Mouse (Mus musculus): Measurements from ENCODE around the gene Dlk2. TPM values are rescaled to one million over a fixed set of nuclear protein-coding genes. Genes with fewer than 3 reads are reported as not detected.

The Dlk2 gene
- polyA plus RNA-seq, 1 experiment = not detected

- H3K4me1 ChIP-seq (ENCODE audit: control insufficient read depth, insufficient read depth, low read length) = peaks cover 7% of the 10 kb centered on the region
- peak within 1 kb of the TSS; percentile 70 for H3K4me3 ChIP-seq (ENCODE audit: insufficient read depth, low read depth, low read length)
- H3K27ac ChIP-seq (ENCODE audit: insufficient read depth, low read depth, low read length) = no peak within 1 kb of the TSS
- TF ChIP-seq POLR2A (IDR thresholded peaks at IDR 0.05; ENCODE audit: insufficient read depth, low read depth, low read length) (peak; percentile 60), CTCF (IDR thresholded peaks at IDR 0.05; ENCODE audit: insufficient read depth, low read depth, low read length) (no peak)
- under 1% methylated on average over 37 of the region's 37 CpGs for WGBS
Measured at GRCm38 (mm10) chr17:46282483-46283123, 14.6 kb upstream of the Dlk2 start, which contains the start of gene Tjap1. Gene Tjap1, minus strand, starts transcription at chr17:46283026.

GRCm38 (mm10) chr17:46283140-46283539, 14.1 kb upstream of the Dlk2 start:
- H3K4me1 ChIP-seq (ENCODE audit: control insufficient read depth, insufficient read depth, low read length) = peaks cover 9% of the 10 kb centered on the region
- H3K4me3 ChIP-seq (ENCODE audit: insufficient read depth, low read depth, low read length) = peak overlapping the region; percentile 70; the same call in 1 of the 2 replicates
- no peak overlapping the region for H3K27ac ChIP-seq (ENCODE audit: insufficient read depth, low read depth, low read length)
- TF ChIP-seq CTCF (IDR thresholded peaks at IDR 0.05; ENCODE audit: insufficient read depth, low read depth, low read length) = no peak
- TF ChIP-seq POLR2A (IDR thresholded peaks at IDR 0.05; ENCODE audit: insufficient read depth, low read depth, low read length) = no peak
- WGBS = 24% methylated on average over 9 of the region's 9 CpGs

- TF ChIP-seq CTCF (IDR thresholded peaks at IDR 0.05; ENCODE audit: insufficient read depth, low read depth, low read length) = no peak
- TF ChIP-seq POLR2A (IDR thresholded peaks at IDR 0.05; ENCODE audit: insufficient read depth, low read depth, low read length) = no peak
- Histone ChIP-seq H3K4me3 (ENCODE audit: insufficient read depth, low read depth, low read length) (no peak overlapping the region), H3K27ac (ENCODE audit: insufficient read depth, low read depth, low read length) (no peak overlapping the region), H3K4me1 (ENCODE audit: control insufficient read depth, insufficient read depth, low read length) (peaks cover 9% of the 10 kb centered on the region)
- WGBS = 83% methylated on average over 8 of the region's 8 CpGs
Measured at GRCm38 (mm10) chr17:46283911-46284310, 13.3 kb upstream of the Dlk2 start.

- TF ChIP-seq POLR2A (IDR thresholded peaks at IDR 0.05; ENCODE audit: insufficient read depth, low read depth, low read length) (no peak), CTCF (IDR thresholded peaks at IDR 0.05; ENCODE audit: insufficient read depth, low read depth, low read length) (no peak)
- Histone ChIP-seq H3K4me3 (ENCODE audit: insufficient read depth, low read depth, low read length) (no peak overlapping the region), H3K27ac (ENCODE audit: insufficient read depth, low read depth, low read length) (no peak overlapping the region), H3K4me1 (ENCODE audit: control insufficient read depth, insufficient read depth, low read length) (peaks cover 9% of the 10 kb centered on the region)
- WGBS = 74% methylated on average over 7 of the region's 7 CpGs
Measured at GRCm38 (mm10) chr17:46284653-46285052, 12.6 kb upstream of the Dlk2 start.

- Histone ChIP-seq H3K27ac (ENCODE audit: insufficient read depth, low read depth, low read length) (no peak overlapping the region), H3K4me3 (ENCODE audit: insufficient read depth, low read depth, low read length) (no peak overlapping the region), H3K4me1 (ENCODE audit: control insufficient read depth, insufficient read depth, low read length) (peaks cover 9% of the 10 kb centered on the region)
- 70% methylated on average over 6 of the region's 6 CpGs for WGBS
- TF ChIP-seq POLR2A (IDR thresholded peaks at IDR 0.05; ENCODE audit: insufficient read depth, low read depth, low read length) (no peak), CTCF (IDR thresholded peaks at IDR 0.05; ENCODE audit: insufficient read depth, low read depth, low read length) (no peak)
Measured at GRCm38 (mm10) chr17:46285407-46285806, 11.8 kb upstream of the Dlk2 start.

- WGBS = 44% methylated on average over 11 of the region's 11 CpGs
- no peak for TF ChIP-seq CTCF (IDR thresholded peaks at IDR 0.05; ENCODE audit: insufficient read depth, low read depth, low read length)
- no peak for TF ChIP-seq POLR2A (IDR thresholded peaks at IDR 0.05; ENCODE audit: insufficient read depth, low read depth, low read length)
- Histone ChIP-seq H3K27ac (ENCODE audit: insufficient read depth, low read depth, low read length) (no peak overlapping the region), H3K4me3 (ENCODE audit: insufficient read depth, low read depth, low read length) (no peak overlapping the region), H3K4me1 (ENCODE audit: control insufficient read depth, insufficient read depth, low read length) (peaks cover 5% of the 10 kb centered on the region)
Measured at GRCm38 (mm10) chr17:46287678-46288095, 9.5 kb upstream of the Dlk2 start.

- Histone ChIP-seq H3K27ac (ENCODE audit: insufficient read depth, low read depth, low read length) (no peak overlapping the region), H3K4me1 (ENCODE audit: control insufficient read depth, insufficient read depth, low read length) (peaks cover 20% of the 10 kb centered on the region), H3K4me3 (ENCODE audit: insufficient read depth, low read depth, low read length) (no peak overlapping the region)
- TF ChIP-seq CTCF (IDR thresholded peaks at IDR 0.05; ENCODE audit: insufficient read depth, low read depth, low read length) = no peak
- no peak for TF ChIP-seq POLR2A (IDR thresholded peaks at IDR 0.05; ENCODE audit: insufficient read depth, low read depth, low read length)
- WGBS = 25% methylated on average over 6 of the region's 6 CpGs
Measured at GRCm38 (mm10) chr17:46296601-46297000, 620 bp upstream of the Dlk2 start.

- Histone ChIP-seq H3K4me1 (ENCODE audit: control insufficient read depth, insufficient read depth, low read length) (peaks cover 24% of the 10 kb centered on the region), H3K4me3 (ENCODE audit: insufficient read depth, low read depth, low read length) (peak overlapping the region; percentile 65), H3K27ac (ENCODE audit: insufficient read depth, low read depth, low read length) (no peak overlapping the region)
- WGBS = 8% methylated on average over 6 of the region's 6 CpGs
- TF ChIP-seq POLR2A (IDR thresholded peaks at IDR 0.05; ENCODE audit: insufficient read depth, low read depth, low read length) (no peak), CTCF (IDR thresholded peaks at IDR 0.05; ENCODE audit: insufficient read depth, low read depth, low read length) (no peak)
Measured at GRCm38 (mm10) chr17:46297028-46297363, 225 bp upstream of the Dlk2 start.

GRCm38 (mm10) chr17:46298220-46298913, 1.1 kb downstream of the Dlk2 start:
- H3K27ac ChIP-seq (ENCODE audit: insufficient read depth, low read depth, low read length) = no peak overlapping the region
- WGBS = under 1% methylated on average over 48 of the region's 48 CpGs

More at GRCm38 (mm10) chr17:46298220-46298913, 1.1 kb downstream of the Dlk2 start:
- Histone ChIP-seq H3K4me3 (ENCODE audit: insufficient read depth, low read depth, low read length) (peak overlapping the region; percentile 65), H3K4me1 (ENCODE audit: control insufficient read depth, insufficient read depth, low read length) (peaks cover 29% of the 10 kb centered on the region)
- TF ChIP-seq POLR2A (IDR thresholded peaks at IDR 0.05; ENCODE audit: insufficient read depth, low read depth, low read length) = no peak
- TF ChIP-seq CTCF (IDR thresholded peaks at IDR 0.05; ENCODE audit: insufficient read depth, low read depth, low read length) = peak; percentile 89
